Mouse (Mus musculus) cerebellum, postnatal 14 days (tissue): ENCODE measurements at regions not wholly inside any gene's neighbourhood (a gene's known extent, or its start where the extent isn't known, plus 50 kb on each side); places are given as distances from the start of the nearest gene placed in this dataset.
"Not testable (repeated sequence)": the region's sequence is repeated elsewhere in the genome, so short reads cannot be mapped to it uniquely, and the experiment has no call there.

ENCODE experiments used
- DNase-seq, 2 experiments: peaks; one replicate each; pipeline ENCODE4 v3.0.0; 2021; ENCODE audit warnings: mixed read lengths in 2 of 2

DNA sequence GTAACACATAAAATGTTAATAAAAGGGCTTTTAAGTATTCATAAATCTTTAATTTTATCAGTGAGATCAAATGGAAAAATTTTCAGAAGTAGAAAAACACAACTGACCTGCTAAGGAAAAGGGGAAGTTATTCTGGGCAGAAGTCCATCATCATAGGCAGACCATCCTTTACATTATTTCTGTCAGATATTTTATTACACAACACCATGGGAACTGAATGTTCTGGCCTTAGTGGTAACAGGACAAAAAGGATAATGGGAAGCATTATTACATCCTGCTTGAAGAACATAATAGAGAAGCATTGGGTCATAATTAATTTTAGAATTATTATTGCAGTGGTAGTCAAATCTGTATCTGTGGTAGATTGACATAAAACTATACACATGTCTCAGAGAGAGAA lies 603.5 kb upstream of the Gje1 start:
- DNase-seq: no peak

DNA sequence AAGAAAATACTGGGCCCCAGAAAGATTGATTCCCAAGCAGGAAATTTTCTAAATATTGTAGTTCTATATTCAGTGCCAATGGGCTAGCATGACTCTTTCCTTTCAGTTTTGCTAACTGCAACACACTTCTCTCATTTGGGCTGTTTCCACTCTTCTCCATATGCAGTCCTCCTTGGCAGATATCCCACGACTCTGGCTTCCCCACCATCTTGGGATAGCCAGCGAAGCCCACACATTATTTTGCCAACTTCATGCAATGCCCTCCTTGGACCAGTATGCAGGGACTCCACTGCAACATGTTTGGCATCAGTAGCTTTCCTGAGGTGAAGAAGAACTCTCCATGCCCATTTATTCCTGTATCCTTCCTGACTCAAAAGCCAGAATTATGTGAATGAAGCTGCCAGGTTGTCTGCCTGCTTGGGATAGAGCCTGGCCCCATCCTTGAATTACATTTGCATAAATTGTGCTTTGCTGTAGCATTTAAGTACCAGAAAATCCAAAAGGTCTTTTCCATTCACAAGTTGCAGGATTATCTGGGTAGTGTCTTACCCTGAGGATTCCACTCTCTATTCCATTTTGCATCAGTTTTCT lies 599.1 kb upstream of the Gje1 start:
- peak; percentile 37 to 79 for DNase-seq

DNA sequence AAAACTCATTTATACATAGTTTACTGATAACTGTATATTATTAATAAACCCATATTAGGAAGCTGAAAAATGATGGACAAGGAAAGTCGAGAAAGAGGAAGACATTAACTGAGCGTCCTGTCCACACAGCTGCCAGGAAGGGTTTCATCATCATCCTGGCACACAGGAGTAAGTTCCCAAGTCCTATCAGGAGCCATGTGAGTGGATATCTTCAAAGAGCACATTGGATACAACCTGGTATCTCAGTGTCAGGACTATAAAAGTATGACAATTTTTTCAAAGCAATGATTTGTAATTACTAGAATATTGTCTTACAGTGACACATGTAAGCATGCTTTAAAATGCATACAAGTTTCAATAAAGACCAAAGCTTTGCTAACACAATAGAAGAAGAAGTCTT lies 592.6 kb upstream of the Gje1 start:
- DNase-seq: no peak

DNA sequence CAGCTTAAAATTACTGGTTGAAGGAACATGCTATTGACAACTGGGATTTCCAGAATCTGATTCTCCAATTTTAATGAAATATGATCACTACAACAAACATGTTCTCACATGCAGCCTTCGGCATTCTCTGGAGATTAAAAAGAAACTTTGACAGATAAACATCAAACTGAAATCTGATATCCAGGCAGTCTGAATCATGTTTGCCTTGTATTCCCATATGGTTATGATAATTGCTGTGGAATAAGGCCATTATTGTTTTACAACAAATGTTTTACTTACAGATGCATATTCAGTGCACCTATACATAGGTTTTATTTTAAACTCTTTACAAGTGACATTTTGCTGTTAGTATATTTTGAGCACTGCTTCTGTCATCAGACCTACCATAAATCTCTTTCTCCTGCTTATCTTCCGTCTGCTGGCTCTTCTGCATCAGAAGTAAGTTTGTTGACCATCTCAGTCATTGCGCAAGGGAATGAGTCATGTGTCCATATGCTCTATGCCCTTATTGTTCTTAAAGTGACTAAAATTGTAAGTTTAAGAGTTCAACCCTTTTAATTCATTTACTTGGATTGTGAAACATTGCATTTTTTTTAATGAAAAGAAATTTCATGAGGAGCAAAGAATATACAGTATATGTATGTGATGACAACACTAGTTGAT lies 587.9 kb upstream of the Gje1 start:
- no peak for DNase-seq

DNA sequence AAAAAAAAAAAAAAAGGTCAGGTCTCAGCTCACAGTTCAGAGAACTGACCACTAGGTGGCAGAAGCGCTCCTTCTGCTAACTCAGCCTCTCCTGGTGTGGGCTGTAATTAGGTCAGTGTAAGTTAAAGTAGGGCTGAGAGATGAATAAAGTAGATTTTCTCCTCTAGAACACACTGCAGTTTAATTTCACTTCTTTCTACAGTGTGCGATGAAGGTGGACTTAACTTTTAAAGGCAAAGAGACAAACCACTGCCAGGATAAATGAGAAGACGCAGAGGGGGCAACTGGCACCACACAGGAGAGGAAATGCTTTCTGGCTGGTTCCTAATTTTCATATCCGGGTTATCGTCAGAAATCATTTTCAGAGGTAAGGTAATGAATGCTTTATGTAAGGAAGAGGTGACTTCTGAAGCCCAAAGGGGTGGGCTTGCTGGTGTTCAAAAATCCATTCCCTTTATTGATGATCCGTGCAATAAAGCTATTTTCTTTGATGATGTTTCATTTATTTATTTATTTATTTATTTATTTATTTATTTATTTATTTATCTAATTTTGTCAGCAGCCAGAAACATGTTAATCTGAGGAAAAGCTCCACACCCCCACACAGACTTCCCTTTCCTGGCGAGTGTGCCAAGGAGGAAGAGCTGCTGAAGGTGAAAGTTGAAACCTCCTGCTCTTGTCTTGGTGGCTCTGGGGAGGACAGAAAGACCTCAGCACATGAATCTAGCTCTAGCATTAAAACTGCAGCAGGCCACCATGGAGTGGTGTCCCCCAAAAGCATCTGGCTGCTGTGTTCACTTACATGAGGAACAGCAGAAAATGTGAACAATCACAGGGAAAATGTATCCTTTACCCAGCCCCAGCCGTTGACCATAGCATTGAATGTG lies 582.4 kb upstream of the Gje1 start:
- peak; percentile 91 to 95 for DNase-seq

DNA sequence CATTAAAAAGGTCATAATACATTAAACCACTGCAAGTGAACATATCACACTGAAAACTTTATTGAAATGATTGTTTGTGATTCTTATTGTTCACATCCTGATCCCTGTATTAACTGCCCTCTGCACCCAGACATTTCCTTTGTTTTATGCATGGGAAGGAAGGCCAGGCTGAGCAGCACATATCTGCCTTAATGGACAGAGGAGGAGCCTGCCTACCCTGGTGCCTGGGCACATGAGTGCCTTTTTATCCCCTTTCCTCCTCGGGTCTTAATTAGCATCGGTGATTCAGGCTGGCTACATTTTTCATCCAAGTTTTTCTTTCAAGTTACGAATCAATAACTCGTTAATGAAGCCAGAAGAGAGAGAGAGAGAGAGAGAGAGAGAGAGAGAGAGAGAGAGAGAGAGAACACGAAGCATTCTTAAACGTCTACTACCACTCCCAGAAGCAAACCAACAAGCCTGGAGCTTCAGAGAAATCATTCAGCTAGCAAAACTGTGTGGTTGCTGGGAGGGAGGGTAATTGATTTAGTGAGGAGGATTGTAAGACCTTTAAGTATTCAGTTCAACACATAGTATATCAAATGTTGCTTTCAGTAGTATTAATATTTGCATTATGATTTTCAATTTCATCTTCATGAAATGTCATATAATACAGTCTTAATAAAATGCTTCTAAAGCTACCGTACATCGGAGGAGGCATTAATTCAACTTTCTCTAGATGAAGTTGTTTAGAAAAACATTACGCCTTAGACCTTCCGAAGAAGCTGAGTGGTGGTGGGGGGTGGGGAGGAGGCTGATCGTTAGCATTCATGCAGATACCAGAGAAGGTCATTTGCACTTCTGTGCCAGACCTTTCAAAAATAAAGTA lies 581.6 kb upstream of the Gje1 start:
- DNase-seq: peak; percentile 4 to 19

DNA sequence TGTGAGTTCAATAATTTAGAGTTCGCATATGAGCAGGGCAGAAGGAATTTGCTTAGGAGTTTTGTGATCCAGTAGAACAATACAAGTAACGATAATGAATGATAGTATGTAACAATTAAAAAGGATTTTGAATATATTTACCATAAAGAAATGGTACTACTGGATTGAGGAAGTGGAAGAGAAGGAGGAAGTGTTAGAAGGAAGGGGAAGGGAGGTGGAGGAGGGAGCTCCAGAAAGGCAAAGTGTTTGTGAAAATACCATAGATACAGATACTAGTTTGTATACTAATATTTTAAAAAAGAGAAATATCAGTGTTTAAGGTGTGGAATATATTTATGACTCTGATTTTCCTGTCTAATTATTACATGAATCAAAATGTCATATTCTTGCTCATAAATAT lies 579.2 kb upstream of the Gje1 start:
- DNase-seq: no peak

DNA sequence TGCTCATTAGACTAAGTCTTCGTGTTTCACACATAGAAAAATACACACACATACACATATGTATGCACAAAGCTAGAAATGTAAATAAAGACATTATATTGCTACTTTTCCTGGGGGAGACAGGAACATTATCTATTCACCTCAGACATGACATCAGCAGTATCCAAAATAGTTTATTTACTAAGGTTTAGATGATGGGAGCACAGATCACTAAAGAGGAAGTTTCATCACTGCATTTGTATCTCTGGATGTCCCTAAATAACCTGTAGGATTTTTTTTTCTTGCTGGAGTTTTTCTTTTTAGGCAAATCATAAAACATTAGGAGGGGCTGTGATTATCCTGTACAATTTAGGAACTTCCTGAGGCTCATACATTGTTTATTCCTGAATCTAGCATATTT lies 576.1 kb upstream of the Gje1 start:
- DNase-seq: no peak

DNA sequence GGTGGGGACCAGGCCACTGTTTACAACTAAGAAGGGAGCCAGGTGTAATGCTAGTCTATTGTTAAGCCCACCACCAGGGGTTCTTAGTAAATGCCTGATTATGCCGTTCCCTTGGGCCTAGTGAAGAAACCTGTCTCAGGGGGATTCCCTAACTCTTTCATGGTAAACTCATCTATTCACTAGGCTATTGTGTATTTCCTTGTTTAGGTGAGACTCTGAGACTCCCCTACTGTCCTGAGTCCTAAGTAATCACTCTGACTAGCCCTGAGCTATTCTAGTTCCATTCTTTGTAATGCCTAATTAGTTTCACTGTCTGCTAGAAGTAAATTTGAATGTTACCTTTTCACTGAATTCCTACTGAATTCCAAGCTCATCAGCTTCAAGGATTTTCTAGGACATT lies 545.3 kb upstream of the Gje1 start:
- DNase-seq: not testable (repeated sequence)

DNA sequence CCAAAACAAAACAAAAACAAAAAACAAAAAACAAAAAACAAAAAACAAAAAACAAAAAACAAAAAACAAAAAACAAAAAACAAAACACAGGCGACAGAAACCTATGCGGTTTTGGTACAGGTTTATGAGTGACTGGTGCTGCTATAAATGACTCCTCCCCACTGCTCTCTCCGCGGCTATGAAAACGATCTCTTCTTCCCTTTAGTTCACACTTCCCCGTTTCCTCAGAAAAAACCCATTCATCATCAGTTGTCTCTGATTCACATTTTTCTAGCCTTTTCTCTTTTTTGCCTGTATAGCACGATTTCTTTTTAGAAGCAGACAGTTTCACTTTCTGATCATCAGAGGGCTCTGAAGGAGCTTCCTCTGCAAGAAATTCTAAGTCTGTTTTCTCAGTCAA lies 544.3 kb upstream of the Gje1 start:
- not testable (repeated sequence) for DNase-seq

DNA sequence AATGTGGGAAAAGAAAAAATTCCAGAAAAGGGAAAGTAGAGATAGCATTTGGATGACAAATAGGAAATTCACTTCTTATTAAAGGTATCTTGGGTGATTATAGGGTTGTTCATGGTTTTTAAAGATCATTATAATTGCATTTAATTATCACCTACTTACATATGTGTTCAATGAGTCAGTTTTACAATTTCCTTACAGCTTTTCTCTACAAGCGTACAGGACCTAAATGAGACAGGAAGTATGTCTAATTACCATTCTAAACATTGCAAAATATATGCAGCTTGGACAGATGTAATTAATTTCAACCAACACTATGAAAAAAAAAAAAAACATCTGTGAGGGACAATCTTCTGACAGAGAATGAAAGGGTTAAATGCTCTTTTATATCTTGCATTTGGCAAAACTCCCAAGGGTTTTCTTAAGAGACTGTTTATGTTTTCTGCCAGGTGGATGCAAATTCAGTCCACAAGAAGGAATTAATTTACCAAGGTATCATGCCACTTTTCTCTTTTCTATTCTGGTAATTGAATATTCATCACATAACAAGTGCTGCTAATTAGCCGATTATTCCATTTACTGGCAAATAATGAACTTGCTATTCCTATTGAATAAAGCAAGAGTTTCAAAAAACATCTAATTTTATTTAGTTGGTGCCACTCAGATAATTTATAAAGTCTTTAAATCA lies 531.5 kb upstream of the Gje1 start:
- DNase-seq: no peak

DNA sequence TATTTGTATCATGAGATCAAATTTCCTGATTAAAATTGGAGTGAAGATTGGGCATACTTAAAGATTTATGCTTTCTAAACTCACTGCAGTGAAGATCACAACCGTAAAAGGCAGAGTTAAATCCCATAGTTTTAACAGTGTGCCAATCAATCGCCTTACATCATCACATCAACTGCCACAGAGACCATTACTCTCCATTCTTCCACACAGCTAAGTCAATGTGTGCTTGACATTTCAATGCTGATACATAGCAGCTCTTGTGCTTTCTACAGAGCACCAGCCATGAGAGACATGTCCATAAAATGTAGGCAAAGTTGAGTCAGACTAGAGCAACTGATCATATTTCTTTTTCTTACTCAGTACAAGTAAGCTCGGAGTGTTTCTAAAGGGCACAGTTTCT lies 530.9 kb upstream of the Gje1 start:
- DNase-seq: no peak

DNA sequence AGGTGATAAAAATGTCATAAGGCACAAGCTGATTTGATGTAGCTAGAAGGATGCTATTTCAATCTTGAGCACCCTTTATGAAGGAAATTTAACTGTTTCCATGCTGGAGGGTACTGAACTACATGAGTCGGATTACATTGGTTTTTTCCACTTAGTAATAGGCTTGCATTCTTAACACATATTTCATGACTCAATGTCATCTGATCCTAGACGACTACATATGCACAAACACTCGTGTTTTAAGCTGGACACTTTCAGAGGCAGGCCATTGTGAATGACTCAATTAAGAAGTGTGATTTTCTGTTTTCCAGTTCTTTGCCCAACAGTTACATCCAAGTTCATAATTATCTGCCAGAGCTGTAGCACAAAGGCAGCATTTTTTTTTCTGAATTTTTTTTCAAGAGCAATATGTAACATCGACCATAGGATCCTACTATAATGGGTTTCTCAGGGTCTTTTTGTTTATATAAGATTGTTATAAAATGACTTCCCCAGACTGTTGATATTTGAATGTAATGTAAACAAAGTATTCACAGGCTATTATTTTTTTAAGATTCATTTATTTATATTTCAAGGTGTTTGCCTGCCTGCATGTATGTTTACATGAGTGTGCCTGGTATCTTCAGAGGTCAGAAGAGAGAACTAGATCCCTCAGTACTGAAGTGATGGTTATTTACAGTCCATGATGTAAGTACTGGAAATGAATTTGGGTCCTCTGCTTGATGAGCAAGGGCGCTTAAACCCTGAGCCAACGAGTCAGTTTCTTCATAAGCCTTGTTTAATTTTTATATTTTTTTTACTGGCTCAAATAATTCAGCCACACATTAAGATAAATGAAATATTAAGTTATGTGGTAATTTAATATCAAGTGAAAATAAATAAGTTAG lies 526.6 kb upstream of the Gje1 start:
- no peak for DNase-seq

DNA sequence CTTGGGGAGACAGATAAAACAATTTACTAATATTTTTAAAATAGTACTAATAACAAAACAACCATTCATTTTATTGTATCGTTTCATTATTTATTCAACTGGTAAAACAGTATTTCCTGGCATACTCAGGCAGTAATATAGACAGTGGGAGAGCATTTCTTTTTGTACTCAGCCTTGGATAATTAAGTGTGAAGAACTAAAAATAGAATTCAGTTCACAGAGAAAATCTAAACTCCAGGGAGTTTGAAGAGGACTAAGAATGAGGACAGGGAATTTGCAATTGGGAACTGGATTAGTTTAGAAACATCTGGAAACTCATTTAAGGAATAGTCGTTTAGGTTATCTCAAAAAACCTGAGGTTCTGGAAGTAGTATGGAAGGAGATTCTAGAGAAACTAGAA lies 525.4 kb upstream of the Gje1 start:
- DNase-seq: no peak

DNA sequence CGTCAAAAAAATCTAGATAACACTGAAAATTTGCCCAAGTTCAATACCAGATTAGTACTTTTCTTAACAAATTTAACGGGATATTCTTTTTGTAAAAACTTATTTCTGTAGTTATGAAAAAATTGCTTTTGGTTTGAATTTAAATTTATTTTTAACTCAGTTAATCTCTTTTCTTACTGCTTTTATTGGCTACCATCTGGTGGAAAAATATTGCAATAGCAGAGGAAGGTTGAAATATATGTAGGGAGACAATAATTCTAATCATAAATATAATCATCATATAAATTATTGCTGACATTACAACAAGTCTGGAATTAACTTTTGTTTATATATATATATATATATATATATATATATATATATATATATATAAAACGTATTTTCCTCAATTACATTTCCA lies 500.9 kb upstream of the Gje1 start:
- no peak for DNase-seq

DNA sequence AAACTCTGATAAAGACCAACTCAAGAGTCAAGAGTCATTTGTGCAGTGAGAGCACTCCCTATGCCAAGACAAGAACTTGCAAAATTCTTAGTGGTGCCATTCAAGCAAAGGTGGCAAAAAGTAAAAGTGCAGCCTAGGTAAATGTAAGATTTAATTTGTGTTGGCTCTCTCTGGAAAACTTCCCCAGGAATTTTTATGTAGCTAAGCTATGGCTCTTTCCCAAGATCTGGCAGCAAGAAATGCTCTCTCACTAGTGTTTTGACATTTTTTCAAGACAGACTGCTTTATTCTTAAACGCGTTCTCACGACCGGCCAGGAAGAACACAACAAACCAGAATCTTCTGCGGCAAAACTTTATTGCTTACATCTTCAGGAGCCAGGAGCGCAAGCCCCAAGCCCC lies 461.6 kb upstream of the Gje1 start:
- no peak for DNase-seq

DNA sequence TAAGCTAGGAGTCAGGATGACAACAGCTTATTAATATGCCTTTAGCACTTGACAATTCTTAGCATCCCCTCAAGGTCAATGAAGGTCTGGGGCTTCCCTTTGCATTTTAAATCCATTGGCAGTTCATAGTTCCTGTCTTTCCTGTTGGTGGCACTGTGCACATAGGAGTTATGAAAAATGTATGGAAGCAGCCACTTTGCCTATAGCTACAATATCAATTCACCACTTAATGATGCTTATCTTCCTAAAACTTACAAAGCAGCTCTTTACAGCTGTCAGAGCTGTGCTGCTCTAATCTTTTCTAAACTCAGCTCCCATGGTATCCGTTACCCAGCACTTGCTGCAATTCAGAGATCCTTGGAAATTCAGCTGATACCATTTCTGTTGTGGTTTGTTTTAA lies 456.4 kb upstream of the Gje1 start:
- DNase-seq: no peak

DNA sequence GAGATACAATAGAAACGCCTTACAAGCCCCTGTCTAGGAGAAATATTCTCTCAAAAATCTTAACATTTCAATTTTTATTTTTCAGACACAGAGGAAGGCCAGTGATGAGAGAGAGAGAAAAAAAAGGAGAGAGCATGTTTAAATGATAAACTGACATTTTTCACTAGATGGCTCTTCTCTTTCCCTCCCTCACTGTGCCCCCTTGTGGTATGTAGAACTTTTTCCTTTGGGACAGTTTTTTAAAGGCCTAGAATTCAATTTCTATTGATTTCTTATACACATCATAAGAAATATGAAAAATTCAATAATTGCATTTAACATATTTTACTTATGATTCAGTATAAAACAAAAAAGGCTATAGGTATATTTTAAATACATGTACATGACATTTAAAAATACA lies 454.5 kb upstream of the Gje1 start:
- DNase-seq: no peak

DNA sequence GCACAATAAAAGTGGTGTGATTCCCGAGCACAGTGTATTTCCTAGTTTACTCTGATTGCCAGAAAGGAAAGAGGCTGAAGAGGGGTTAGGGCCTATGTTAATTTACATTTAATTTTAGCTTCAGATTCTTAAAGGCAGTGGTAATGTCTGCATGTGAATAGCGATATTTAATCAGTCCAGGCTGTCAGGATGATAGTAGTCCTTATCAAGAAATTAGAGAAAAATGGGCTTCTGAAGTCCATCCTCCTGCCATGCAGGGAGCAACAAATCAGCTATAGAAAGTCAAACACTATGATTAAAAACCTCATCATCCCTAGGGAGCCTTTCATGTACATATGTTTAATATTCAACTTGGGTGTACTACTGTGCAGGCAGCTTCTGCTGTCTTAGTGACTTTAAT lies 422.7 kb upstream of the Gje1 start:
- DNase-seq: no peak
